Mouse (Mus musculus): ENCODE results near the gene Kcnk6. TPM values are rescaled to one million over a fixed set of nuclear protein-coding genes. Genes with fewer than 3 reads are reported as not detected.
"Not testable (repeated sequence)": the region's sequence is repeated elsewhere in the genome, so short reads cannot be mapped to it uniquely, and the experiment has no call there.

Kcnk6 gene
- polyA plus RNA-seq, 1 experiment from 2014 or later: 2.2 TPM

- no peak overlapping the region for H3K4me2 ChIP-seq (ENCODE audit: low read depth, low read length)
- H3K36me3 ChIP-seq (ENCODE audit: control insufficient read depth, insufficient read depth, low read length): no peaks in the 10 kb centered on the region
- peaks cover 14% of the 10 kb centered on the region for H3K9me3 ChIP-seq (replicated peaks; ENCODE audit: control insufficient read depth, low read length)
- H3K4me3 ChIP-seq (replicated peaks; ENCODE audit: low read length): no peak overlapping the region
- H3K4me1 ChIP-seq (ENCODE audit: control insufficient read depth, insufficient read depth, low read length): peaks cover 5% of the 10 kb centered on the region; the same call in 1 of the 2 replicates
- no peak for ATAC-seq (ENCODE audit: insufficient read depth, low FRiP score)
- no peak overlapping the region for H3K9ac ChIP-seq (ENCODE audit: low read length)
- no peak overlapping the region for H3K27ac ChIP-seq (ENCODE audit: low read length)
- WGBS: 49% methylated on average over 15 of the region's 15 CpGs
- H3K27me3 ChIP-seq (ENCODE audit: control insufficient read depth, insufficient read depth, low read length): no peaks in the 10 kb centered on the region
These were observed 17.5 kb downstream of the Kcnk6 start for GRCm38 (mm10) chr7:29214846-29215245.

- H3K9ac ChIP-seq (ENCODE audit: low read length): no peak overlapping the region
- H3K4me3 ChIP-seq (replicated peaks; ENCODE audit: low read length): no peak overlapping the region
- H3K27ac ChIP-seq (ENCODE audit: low read length): no peak overlapping the region
- no peak for ATAC-seq (ENCODE audit: insufficient read depth, low FRiP score)
- H3K36me3 ChIP-seq (ENCODE audit: control insufficient read depth, insufficient read depth, low read length): no peaks in the 10 kb centered on the region
- H3K9me3 ChIP-seq (replicated peaks; ENCODE audit: control insufficient read depth, low read length): peaks cover 8% of the 10 kb centered on the region
- WGBS: 46% methylated on average over 2 of the region's 2 CpGs
- no peaks in the 10 kb centered on the region for H3K27me3 ChIP-seq (ENCODE audit: control insufficient read depth, insufficient read depth, low read length)
- H3K4me2 ChIP-seq (ENCODE audit: low read depth, low read length): no peak overlapping the region
- H3K4me1 ChIP-seq (ENCODE audit: control insufficient read depth, insufficient read depth, low read length): peaks cover 5% of the 10 kb centered on the region; the same call in 1 of the 2 replicates
These were observed 18.1 kb downstream of the Kcnk6 start for GRCm38 (mm10) chr7:29214236-29214635.

GRCm38 (mm10) chr7:29213675-29214082 lies 18.6 kb downstream of the Kcnk6 start, which contains the start of gene Catsperg1:
Gene Catsperg1 (minus strand): TSS chr7:29214035.
- Histone ChIP-seq H3K4me1 (ENCODE audit: control insufficient read depth, insufficient read depth, low read length) (peaks cover 5% of the 10 kb centered on the region; the same call in 1 of the 2 replicates), H3K27ac (ENCODE audit: low read length) (no peak within 1 kb of the TSS), H3K4me2 (ENCODE audit: low read depth, low read length) (peak within 1 kb of the TSS; percentile 24), H3K36me3 (ENCODE audit: control insufficient read depth, insufficient read depth, low read length) (no peaks in the 10 kb centered on the region), H3K4me3 (replicated peaks; ENCODE audit: low read length) (no peak within 1 kb of the TSS), H3K9me3 (replicated peaks; ENCODE audit: control insufficient read depth, low read length) (peaks cover 7% of the 10 kb centered on the region; the same call in 1 of the 2 replicates), H3K9ac (ENCODE audit: low read length) (no peak within 1 kb of the TSS), H3K27me3 (ENCODE audit: control insufficient read depth, insufficient read depth, low read length) (no peaks in the 10 kb centered on the region)
- WGBS: 8% methylated on average over 20 of the region's 20 CpGs
- ATAC-seq (ENCODE audit: insufficient read depth, low FRiP score): peak; percentile 39

GRCm38 (mm10) chr7:29212775-29213560 lies 19.3 kb downstream of the Kcnk6 start:
- H3K4me1 ChIP-seq (ENCODE audit: control insufficient read depth, insufficient read depth, low read length); H3K27ac ChIP-seq (ENCODE audit: low read length); H3K9me3 ChIP-seq (replicated peaks; ENCODE audit: control insufficient read depth, low read length); H3K27me3 ChIP-seq (ENCODE audit: control insufficient read depth, insufficient read depth, low read length); H3K9ac ChIP-seq (ENCODE audit: low read length); H3K4me3 ChIP-seq (replicated peaks; ENCODE audit: low read length); ATAC-seq (ENCODE audit: insufficient read depth, low FRiP score); H3K36me3 ChIP-seq (ENCODE audit: control insufficient read depth, insufficient read depth, low read length): not testable (repeated sequence)
- 0 out of 2 replicates have a peak overlapping the region, but pooled peaks have one; percentile 24 for H3K4me2 ChIP-seq (ENCODE audit: low read depth, low read length)
- WGBS: 20% methylated on average over 40 of the region's 40 CpGs

GRCm38 (mm10) chr7:29212199-29212765 lies 20.0 kb downstream of the Kcnk6 start:
- 18% methylated on average over 26 of the region's 26 CpGs for WGBS
- no peaks in the 10 kb centered on the region for H3K36me3 ChIP-seq (ENCODE audit: control insufficient read depth, insufficient read depth, low read length)
- peak overlapping the region; percentile 55 for H3K4me2 ChIP-seq (ENCODE audit: low read depth, low read length)
- H3K9ac ChIP-seq (ENCODE audit: low read length): peak overlapping the region; percentile 49; the same call in 1 of the 2 replicates
- no peak for ATAC-seq (ENCODE audit: insufficient read depth, low FRiP score)
- H3K4me1 ChIP-seq (ENCODE audit: control insufficient read depth, insufficient read depth, low read length): peaks cover 5% of the 10 kb centered on the region; the same call in 1 of the 2 replicates
- H3K4me3 ChIP-seq (replicated peaks; ENCODE audit: low read length): peak overlapping the region; percentile 40
- peak overlapping the region; percentile 66; the same call in 1 of the 2 replicates for H3K27ac ChIP-seq (ENCODE audit: low read length)
- peaks cover 7% of the 10 kb centered on the region; the same call in 1 of the 2 replicates for H3K9me3 ChIP-seq (replicated peaks; ENCODE audit: control insufficient read depth, low read length)
- no peaks in the 10 kb centered on the region for H3K27me3 ChIP-seq (ENCODE audit: control insufficient read depth, insufficient read depth, low read length)

GRCm38 (mm10) chr7:29211415-29212198 lies 20.7 kb downstream of the Kcnk6 start:
- Histone ChIP-seq H3K4me1 (ENCODE audit: control insufficient read depth, insufficient read depth, low read length) (peaks cover 5% of the 10 kb centered on the region; the same call in 1 of the 2 replicates), H3K4me2 (ENCODE audit: low read depth, low read length) (peak overlapping the region; percentile 55), H3K9ac (ENCODE audit: low read length) (peak overlapping the region; percentile 49), H3K9me3 (replicated peaks; ENCODE audit: control insufficient read depth, low read length) (peaks cover 7% of the 10 kb centered on the region; the same call in 1 of the 2 replicates), H3K27ac (ENCODE audit: low read length) (peak overlapping the region; percentile 66), H3K36me3 (ENCODE audit: control insufficient read depth, insufficient read depth, low read length) (no peaks in the 10 kb centered on the region), H3K4me3 (replicated peaks; ENCODE audit: low read length) (peak overlapping the region; percentile 40), H3K27me3 (ENCODE audit: control insufficient read depth, insufficient read depth, low read length) (no peaks in the 10 kb centered on the region)
- peak; percentile 90 for ATAC-seq (ENCODE audit: insufficient read depth, low FRiP score)
- 5% methylated on average over 34 of the region's 34 CpGs for WGBS

GRCm38 (mm10) chr7:29211013-29211412 lies 21.3 kb downstream of the Kcnk6 start:
- H3K27ac ChIP-seq (ENCODE audit: low read length): peak overlapping the region; percentile 66
- peak overlapping the region; percentile 49; the same call in 1 of the 2 replicates for H3K9ac ChIP-seq (ENCODE audit: low read length)
- H3K9me3 ChIP-seq (replicated peaks; ENCODE audit: control insufficient read depth, low read length); H3K36me3 ChIP-seq (ENCODE audit: control insufficient read depth, insufficient read depth, low read length); H3K4me1 ChIP-seq (ENCODE audit: control insufficient read depth, insufficient read depth, low read length); H3K27me3 ChIP-seq (ENCODE audit: control insufficient read depth, insufficient read depth, low read length): not testable (repeated sequence)
- H3K4me3 ChIP-seq (replicated peaks; ENCODE audit: low read length): peak overlapping the region; percentile 40
- 17% methylated on average over 15 of the region's 15 CpGs for WGBS
- peak overlapping the region; percentile 55 for H3K4me2 ChIP-seq (ENCODE audit: low read depth, low read length)
- ATAC-seq (ENCODE audit: insufficient read depth, low FRiP score): peak; percentile 55

GRCm38 (mm10) chr7:29202577-29202976 lies 29.7 kb downstream of the Kcnk6 start:
- Histone ChIP-seq H3K27ac (ENCODE audit: low read length) (no peak overlapping the region), H3K4me2 (ENCODE audit: low read depth, low read length) (no peak overlapping the region), H3K27me3 (ENCODE audit: control insufficient read depth, insufficient read depth, low read length) (no peaks in the 10 kb centered on the region), H3K36me3 (ENCODE audit: control insufficient read depth, insufficient read depth, low read length) (no peaks in the 10 kb centered on the region), H3K9me3 (replicated peaks; ENCODE audit: control insufficient read depth, low read length) (no peaks in the 10 kb centered on the region), H3K4me1 (ENCODE audit: control insufficient read depth, insufficient read depth, low read length) (no peaks in the 10 kb centered on the region), H3K9ac (ENCODE audit: low read length) (no peak overlapping the region), H3K4me3 (replicated peaks; ENCODE audit: low read length) (no peak overlapping the region)
- WGBS: 70% methylated on average over 6 of the region's 6 CpGs
- no peak for ATAC-seq (ENCODE audit: insufficient read depth, low FRiP score)

Data from stomach, embryonic 16.5 days (tissue).